Mouse (Mus musculus) ES-E14 (cell line): ENCODE results near the gene Cbr4.

Experiments
- CHD2 ChIP-seq: IDR thresholded peaks from 2 replicates; pipeline ENCODE4 v1.6.1; 2014; ENCODE audit warnings: mild to moderate bottlenecking, low read depth, low read length, inconsistent platforms
- HCFC1 ChIP-seq: IDR thresholded peaks from 2 replicates; pipeline ENCODE4 v1.6.1; 2012; ENCODE audit warnings: low read length, inconsistent platforms, borderline replicate concordance; ENCODE audit not compliant: insufficient read depth
- MAFK ChIP-seq: IDR thresholded peaks from 2 replicates; pipeline ENCODE4 v1.6.1; 2014; ENCODE audit warnings: mild to moderate bottlenecking, low read depth, low read length, inconsistent platforms; ENCODE audit not compliant: insufficient read depth
- ZC3H11A ChIP-seq: IDR thresholded peaks from 2 replicates; pipeline ENCODE4 v1.6.1; 2012; ENCODE audit warnings: low read depth, mild to moderate bottlenecking, inconsistent platforms, low read length, borderline replicate concordance
- ZNF384 ChIP-seq: IDR thresholded peaks from 2 replicates; pipeline ENCODE4 v1.6.1; 2012; ENCODE audit warnings: low read depth, low read length, inconsistent platforms

DNA sequence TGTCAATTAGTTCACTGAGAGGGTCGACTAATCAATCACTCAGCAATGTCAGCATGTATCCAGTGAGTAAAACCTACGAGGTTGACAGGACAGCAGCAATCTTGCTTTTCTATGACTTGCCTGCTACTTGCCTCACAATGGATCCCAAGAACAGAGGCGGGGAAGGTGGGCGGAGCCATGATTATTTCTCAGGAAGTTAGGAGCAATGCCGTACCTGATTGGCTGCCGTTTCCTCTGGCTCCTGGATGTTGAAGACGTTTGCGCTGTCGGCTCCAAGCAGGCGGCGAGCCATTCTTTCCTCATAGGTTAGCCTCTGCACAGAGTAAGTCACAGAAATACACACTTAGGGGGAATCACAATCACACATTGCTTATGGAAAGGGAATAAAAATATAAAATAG lies 47.9 kb downstream of the Cbr4 start:
- TF ChIP-seq HCFC1 (no peak), ZNF384 (no peak), CHD2 (no peak), MAFK (no peak), ZC3H11A (no peak)
